Mouse (Mus musculus) gonadal fat pad, adult 2 months (tissue): ENCODE measurements at regions not wholly inside any gene's neighbourhood (a gene's known extent, or its start where the extent isn't known, plus 50 kb on each side); places are given as distances from the start of the nearest gene placed in this dataset.

Experiments
- DNase-seq: peaks from one replicate; pipeline ENCODE4 v3.0.0-alpha.2; 2012; ENCODE audit warnings: low read depth

DNA sequence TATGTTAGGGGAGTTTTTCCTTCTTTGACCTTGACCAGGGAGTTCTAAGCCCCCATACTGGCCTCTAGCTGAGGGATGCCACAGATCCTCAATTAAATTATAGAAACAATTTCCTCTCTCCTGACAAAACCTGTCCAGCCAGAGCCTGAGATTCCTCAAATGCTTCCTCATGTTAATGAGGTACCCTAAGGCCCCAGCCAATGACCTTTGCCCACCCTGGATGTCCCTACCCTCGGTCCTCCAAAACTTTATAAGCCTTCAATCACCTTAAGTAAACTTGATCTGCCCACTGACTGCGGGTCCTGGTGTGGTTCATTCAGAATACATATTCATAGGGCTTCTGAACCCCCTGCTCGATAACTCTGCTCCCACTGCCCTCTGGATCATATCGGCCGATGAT is 227.7 kb upstream of the Vstm2b start:
- no peak for DNase-seq

DNA sequence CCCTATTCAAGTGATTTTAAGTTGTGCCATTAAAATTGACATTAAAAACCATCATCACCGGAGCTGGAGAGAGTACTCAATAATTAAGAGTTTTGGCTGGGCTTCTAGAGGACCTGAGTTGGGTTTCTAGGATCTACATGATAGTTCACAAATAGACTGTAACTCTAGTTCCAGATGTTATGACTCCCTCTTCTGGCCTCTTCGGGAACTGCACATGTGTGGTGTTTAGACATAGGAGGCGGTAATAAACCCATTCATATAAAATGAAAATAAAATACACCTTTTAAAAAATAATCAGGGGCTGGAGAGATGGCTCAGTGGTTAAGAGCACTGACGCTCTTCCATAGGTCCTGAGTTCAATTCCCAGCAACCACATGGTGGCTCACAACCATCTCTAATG is 227.1 kb upstream of the Vstm2b start:
- no peak for DNase-seq

GRCm38 (mm10) chr7:40672348-40672747 is 225.8 kb upstream of the Vstm2b start:
- no peak for DNase-seq

GRCm38 (mm10) chr7:40674397-40674796 is 223.7 kb upstream of the Vstm2b start:
- DNase-seq: no peak

- DNase-seq: no peak
These were observed 220.5 kb upstream of the Vstm2b start for GRCm38 (mm10) chr7:40677601-40678000.

- no peak for DNase-seq
These were observed 217.6 kb upstream of the Vstm2b start for GRCm38 (mm10) chr7:40680567-40680966.

GRCm38 (mm10) chr7:40680993-40681392 is 217.1 kb upstream of the Vstm2b start:
- DNase-seq: no peak

DNA sequence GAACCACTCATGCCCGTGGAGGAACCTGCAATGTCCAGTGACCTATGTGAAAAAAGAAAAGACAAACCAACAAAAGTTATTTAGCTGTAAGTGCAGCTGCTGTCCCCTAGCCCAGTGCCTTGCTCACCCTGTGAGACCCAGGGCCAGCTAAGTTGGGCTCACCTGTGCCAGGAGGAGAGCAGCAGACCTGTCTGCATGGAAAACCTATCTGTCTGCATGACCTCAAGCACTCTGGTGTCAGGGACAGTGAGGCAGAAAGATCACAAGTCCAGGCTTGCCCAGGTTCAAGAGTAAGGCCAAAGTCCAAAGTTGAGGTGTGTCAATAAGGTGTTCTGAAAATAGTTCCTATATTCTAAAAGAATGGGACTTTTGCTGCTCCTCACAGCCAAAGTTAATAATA is 215.0 kb upstream of the Vstm2b start:
- DNase-seq: no peak

GRCm38 (mm10) chr7:40683641-40684040 is 214.5 kb upstream of the Vstm2b start:
- DNase-seq: no peak

- no peak for DNase-seq
These were observed 211.1 kb upstream of the Vstm2b start for GRCm38 (mm10) chr7:40687005-40687404.

DNA sequence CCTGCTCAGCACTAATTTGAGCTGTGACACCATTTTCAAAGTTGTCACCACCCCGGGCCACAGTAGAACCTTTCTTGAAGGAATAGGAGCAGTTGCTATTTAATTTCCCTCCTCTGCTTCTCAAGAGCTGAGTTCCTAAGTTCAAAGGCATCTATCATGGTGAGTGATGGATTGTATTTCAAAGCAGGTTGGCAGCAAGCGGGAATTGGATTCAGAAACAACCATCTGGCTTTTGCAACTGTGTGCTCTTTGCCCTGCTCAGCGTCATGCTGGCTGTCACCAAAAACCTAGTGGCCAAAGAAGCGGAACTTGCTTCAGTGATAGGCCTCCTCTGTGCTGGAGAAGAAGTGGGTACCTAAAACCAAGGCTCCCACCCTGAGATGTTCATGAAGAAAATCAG is 209.6 kb upstream of the Vstm2b start:
- DNase-seq: no peak

GRCm38 (mm10) chr7:40693755-40694154 is 204.4 kb upstream of the Vstm2b start:
- DNase-seq: no peak

GRCm38 (mm10) chr7:40697551-40697950 is 200.6 kb upstream of the Vstm2b start:
- DNase-seq: no peak

- DNase-seq: no peak
These were observed 199.8 kb upstream of the Vstm2b start for GRCm38 (mm10) chr7:40698309-40698708.

GRCm38 (mm10) chr7:40699633-40700032 is 198.5 kb upstream of the Vstm2b start:
- no peak for DNase-seq

DNA sequence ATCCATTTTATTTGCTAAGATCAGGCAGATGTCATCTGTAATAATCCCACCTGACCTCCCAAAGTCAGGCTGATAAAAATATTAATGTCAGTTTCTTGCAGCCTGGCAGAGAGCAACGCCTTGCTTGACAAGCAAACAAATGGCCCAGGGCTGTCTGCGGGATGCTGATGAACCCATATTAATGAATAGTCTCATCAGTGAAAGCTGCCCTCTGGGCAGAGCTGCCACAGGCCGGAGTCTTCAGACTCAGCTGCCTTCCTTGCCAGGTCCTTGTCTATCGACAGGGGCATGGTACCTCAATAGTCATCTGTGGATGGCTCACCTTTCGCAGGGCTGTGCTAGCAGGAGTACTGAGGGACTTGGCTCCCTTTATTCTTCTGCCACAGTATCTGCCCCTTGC is 197.5 kb upstream of the Vstm2b start:
- no peak for DNase-seq

DNA sequence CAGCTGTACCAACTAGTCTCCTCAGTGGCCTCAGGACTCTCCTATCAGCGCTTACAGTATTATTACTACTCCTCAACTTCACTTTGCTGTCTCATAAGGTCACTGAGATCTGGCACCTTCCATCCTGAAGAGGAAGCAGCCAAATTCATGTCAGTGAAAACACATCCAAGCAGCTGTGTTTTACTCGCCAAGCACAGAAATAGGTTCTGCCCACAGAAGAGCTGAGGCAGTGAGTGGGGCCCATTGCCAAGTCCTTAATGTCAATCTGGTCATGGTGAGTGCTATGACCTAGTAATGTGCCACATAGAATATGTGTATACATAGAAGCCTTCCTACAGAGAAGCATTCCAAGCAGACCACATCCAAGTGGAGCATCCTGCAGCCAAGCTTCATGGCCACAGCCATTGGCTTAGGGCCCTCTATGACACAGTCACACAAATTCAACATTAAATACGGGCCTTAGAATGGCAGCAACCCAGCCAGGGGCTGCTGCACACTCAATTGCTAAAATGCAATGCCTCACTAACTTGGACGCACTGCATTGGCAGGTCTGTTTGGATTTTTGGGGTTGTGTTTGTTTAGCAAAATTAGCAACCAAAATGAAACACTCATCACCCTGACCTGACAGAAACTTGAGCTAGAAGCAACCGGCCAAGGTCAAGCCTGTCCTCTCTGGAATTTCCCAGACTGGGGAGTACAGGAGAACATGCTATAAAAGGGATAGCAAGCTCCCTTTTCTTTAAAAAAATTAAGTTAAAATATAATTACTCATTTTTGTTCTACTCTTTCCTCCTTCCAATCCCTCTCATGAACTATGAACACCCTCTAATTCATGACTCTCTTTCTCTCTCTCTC is 195.7 kb upstream of the Vstm2b start:
- DNase-seq: no peak

DNA sequence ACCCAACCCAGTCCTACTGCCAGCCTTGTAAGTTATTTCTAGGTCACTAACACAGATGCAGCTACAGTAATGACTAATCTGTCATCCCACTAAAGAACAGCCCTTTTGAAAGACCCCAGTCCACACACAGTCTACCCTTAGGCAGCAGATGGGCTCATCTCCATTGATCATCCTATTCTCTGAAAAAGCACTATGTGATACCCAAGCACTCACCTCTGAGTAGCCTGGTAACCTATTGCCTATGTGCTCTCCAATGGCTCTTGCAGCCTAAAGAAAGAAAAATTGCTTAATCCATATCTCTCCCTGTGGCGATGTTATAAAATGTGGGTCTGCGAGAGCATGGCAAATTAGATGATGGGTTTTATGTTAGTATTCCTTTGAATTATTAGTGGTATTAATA is 189.9 kb upstream of the Vstm2b start:
- DNase-seq: no peak

- DNase-seq: no peak
These were observed 180.1 kb upstream of the Vstm2b start for GRCm38 (mm10) chr7:40717991-40718390.

- DNase-seq: no peak
These were observed 161.1 kb upstream of the Vstm2b start for GRCm38 (mm10) chr7:40736971-40737468.

GRCm38 (mm10) chr7:40737496-40737895 is 160.6 kb upstream of the Vstm2b start:
- DNase-seq: no peak

GRCm38 (mm10) chr7:40738174-40738573 is 160.0 kb upstream of the Vstm2b start:
- no peak for DNase-seq

DNA sequence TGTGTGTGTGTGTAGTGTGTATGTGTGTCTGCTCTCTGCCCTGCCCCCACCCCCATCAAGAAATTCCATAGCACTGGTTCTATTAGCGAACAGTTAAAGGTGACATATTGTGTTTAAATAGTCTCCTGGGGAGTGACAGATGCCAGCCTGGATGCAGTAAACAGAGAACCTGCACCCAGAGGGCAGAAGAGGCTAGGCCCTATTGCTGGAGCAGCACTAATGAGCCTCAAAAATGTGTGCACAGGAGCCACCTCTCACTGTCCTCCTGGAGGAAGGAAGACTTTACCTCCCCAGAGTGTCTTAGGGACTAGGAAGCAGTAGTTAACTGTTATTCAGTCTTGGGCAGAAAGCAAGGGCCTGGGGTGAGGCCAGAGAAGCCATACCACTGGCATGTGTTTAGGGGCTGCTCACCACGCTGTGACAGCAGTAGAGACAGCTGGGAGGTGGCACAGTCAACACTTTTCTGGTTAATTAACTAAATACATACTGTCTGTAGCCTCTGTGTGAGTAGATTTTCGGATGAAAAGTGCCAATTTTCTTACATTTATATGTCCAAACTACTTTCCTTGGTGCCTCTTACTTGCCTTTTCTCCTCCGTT is 155.5 kb upstream of the Vstm2b start:
- no peak for DNase-seq
